Mouse (Mus musculus) lung, adult 2 months (tissue): ENCODE measurements around the gene Dst.

ENCODE experiments used
- CTCF ChIP-seq: fragments of 200-500 bp; IDR thresholded peaks from 2 replicates; pipeline ENCODE4 v1.5.1; 2011; ENCODE audit warnings: mild to moderate bottlenecking, low read length, control low read depth; ENCODE audit not compliant: insufficient read depth
- POLR2A ChIP-seq: fragments of 200-500 bp; IDR thresholded peaks from 2 replicates; pipeline ENCODE4 v1.6.1; 2011; ENCODE audit warnings: low read depth, mild to moderate bottlenecking, control low read depth, low read length, borderline replicate concordance; ENCODE audit errors: extremely low read depth

DNA sequence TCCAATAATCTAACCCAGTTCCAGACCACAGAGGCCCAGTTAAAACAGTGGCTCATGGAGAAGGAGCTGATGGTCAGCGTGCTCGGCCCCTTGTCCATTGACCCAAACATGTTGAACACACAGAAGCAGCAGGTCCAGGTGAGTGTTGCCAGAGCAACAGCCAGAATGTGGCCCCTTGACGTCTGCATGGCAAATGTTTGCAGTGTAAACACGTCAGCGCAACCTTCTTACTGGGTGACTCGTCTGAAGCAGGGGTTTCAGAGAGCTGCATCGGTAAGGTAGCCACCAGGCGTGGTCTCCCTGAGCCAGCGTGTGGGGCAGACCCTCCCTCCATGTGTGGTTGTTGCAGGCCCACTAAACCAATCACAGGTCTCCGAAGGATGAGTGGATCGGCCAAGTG is 315.8 kb downstream of the Dst start:
- TF ChIP-seq CTCF (no peak), POLR2A (no peak)
